Mouse (Mus musculus): Measurements from ENCODE around the gene Nxpe3. TPM values are rescaled to one million over a fixed set of nuclear protein-coding genes. Genes with fewer than 3 reads are reported as not detected.
A peak's percentile ranks its signal among the peaks of the same experiment; 100 is the strongest.

Nxpe3 gene
- 1 to 10 TPM in 1 of 2 experiments, under 1 TPM in 1; 0.78 to 2.0 TPM for total RNA-seq (2021)
- polyA plus RNA-seq (2012; rRNA removed): 0.37 and 0.40 TPM in 2 replicates
- long read RNA-seq: 0 reads

DNA sequence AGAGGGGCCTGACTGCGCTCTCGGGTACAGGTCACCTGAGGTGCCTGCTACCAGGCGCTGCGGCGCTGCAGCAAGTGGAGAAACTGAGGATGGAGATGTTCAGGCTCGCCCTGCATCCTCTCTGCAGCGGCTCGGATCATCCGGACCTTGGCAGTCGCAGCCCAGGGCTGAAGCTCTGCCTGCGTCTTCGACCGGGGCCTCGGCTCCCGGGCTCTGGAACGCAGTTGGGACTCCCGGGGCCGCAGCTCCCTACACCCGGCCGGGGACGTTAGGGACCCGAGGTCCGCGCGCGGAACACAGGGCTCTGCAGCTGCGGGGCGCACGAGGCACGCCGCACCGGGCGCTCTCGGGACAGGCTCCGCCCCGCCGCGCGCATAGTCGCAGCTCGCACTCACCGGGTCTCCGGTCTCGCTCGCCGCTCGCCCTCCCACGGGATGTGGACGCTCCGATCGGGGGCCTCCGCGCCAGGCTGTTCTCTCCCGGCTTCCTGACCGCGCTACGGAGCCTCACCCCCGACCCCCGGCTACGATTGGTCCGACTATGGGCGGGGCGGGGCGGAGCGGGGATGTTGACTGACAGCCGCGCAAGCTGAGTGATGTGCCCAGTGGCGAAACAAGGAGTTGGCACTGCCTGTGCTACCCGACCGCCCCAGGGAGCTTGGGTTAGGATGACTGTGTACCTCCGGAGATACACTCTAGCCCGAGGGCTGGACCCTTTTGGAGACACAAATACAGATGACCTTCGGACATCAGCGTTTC, at the start of gene Nxpe3:
Gene Nxpe3, minus strand, starts transcription at position 393 of the 758 bp plus-strand sequence.
- peak; percentile 92 for DNase-seq

DNA sequence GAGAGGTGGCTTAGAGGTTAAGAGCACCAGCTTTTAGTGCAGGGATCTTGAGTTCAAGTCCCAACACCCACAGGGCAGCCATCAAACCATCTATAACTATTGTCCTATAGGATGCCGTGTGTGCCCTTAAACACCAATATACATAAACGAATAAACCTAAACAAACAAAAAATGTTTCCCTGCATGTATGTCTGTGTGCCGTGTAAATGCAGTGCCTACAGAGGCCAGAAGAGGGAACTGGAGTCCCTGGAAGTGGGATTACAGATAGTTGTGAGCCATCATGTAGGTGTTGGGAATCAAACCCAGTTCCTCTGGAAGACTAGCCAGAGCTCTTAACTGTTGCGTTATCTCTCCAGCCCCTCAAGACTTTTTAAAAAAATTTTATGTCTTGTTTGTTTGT, 45.7 kb upstream of the Nxpe3 start:
- DNase-seq: no peak

DNA sequence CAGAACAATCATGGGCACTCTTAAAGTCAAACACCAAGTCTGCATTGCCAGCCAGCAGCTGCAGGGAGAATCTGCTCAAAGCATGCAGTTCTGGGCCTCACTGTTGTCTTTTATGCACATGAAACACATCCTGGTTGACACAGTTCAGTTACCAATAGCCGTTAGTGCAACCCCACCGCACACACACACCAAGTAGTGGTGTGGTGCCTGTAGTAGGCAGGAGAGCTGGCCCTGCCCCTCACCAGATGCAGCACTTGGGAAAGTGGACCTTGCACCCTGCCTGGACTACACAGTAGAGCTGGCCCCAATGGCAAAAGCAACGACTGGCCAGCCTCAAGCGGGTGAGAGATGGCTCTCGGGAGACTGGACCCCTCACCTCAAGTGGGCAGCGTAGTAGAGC, 44.6 kb upstream of the Nxpe3 start:
- no peak for DNase-seq

DNA sequence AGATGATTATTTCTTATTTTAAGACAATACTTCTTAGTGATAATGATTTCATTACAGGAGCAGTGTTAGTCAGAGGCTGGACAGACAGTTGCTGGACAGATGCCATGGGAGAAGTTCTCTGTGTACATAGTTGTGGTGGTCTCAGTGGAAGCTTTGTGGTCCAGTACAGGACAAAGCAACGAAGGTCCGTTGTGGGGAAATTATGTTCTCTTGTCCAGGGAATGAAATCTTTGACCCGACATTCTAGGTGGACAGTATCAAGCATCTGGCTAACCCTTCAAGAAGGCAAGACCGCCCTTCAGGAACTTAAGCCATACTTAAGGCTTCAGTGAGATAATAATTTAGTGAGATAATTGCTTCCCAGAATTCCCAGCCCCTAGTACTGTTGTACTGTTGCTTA, 43.7 kb upstream of the Nxpe3 start:
- DNase-seq: no peak

DNA sequence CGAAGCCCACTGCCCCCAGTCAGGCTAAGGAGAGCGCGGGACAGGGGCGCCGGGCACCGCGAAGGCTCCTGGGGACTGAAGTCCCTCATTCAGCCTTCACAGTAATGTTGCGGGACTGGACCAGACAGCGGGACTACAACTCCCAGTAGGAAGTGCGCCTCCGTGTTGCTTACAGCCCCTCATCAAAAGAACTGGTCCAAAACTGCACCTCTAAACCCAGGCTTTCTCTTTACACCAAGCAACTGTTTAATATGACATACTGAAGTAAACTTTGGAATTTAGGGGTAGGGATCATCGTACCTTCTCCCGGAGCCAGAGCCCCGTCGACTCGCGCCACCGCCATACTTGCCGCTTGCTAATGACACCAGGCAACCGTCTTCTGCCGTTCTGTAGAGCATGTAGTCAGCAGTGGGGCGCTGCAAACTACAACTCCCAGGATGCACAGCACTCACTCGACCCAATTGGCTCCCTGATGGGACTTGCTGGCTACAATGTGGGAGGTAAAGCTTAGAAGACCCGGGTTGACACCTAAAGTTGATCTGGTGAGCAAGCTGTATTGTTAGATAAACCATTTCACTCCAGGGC, 39.5 kb upstream of the Nxpe3 start, which contains the start of gene Cep97:
Gene Cep97, minus strand, starts transcription at position 403 of the 585 bp plus-strand sequence.
- DNase-seq: peak; percentile 95

DNA sequence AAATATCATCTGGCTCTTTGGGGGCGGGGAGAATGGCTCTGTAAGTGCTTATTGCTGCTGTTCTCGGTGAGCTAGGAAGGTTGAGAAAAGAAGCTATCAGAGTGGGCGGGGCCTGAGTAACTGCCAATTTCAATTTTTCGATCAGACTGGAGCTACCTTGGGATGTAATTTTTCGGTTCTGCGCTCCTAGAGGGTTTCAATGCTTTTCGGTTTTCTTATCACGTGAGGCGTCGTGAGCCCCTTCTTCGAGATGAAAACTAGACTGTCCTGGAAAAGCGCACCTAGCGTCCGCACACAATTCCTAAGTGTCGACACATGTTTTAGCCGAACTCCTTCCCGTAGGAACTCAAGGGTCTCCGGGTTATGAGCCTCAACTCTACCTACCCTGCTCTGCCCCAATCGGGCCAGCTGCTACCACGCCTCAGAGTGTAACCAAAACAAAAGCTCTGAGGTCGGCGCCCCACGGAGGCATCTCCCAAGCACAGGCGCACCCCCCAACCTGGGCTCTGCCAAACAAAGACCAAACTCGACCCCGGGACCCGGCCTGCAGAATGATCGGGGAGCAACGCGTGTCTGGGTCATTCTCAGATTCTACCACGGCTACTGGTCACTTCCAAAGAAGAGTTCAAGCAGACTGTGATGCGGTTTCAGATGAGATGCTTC, 38.7 kb upstream of the Nxpe3 start:
- DNase-seq: no peak

DNA sequence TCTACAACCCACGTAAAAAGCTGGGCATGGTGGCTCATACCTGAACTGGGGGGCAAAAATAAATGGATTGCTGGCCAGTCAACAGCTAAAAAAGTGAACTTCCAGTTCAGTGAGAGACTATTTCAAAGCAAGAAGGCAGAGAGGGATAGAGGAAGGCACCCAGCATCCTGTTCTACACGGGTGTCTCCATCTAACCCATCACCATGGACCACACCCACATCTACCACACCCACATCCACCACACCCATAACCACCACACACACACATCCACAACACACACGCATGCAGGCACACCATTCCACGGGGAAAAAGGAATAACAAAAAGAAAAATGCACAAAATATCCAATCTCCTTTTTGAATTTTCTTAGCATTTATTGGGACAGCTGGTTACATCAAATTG, 28.9 kb upstream of the Nxpe3 start:
- no peak for DNase-seq

DNA sequence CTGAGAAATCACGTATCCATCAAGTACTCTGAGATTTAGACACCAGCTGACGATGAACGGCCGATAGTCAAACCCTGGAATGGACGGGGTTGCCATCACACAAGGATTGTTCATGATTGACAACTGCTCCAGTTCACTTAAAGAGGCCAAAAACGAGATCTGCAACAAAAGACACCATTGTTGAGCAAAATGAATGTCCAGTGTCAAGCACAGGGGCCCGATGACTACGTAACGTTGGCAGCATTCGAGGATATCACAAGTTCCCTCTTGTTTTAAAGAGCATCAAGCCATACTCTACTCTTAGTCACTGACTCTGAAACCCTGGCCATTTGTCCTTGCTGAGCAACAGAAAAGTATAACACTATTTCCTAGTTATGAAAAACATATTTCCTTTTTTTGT, 27.0 kb upstream of the Nxpe3 start:
- DNase-seq: no peak

DNA sequence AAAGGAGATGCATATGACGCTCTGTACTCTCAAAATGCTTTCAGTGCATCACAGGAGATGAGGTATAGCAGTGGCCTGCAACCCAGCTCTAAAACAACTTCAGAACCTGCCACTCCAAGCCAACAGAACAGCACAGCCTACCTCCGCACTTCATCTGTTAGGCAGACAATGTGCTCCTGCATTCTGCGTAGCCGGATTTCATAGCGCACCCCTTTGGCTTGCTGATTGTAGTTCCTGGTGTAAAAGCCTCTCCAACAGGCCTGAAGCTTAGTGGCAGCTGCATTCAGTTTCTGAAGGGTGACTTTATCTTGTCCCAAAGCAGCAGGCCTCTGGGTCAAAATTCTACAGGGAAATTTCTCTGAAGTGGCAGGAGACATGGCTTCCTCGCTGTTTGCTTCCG, 19.6 kb upstream of the Nxpe3 start:
- no peak for DNase-seq

DNA sequence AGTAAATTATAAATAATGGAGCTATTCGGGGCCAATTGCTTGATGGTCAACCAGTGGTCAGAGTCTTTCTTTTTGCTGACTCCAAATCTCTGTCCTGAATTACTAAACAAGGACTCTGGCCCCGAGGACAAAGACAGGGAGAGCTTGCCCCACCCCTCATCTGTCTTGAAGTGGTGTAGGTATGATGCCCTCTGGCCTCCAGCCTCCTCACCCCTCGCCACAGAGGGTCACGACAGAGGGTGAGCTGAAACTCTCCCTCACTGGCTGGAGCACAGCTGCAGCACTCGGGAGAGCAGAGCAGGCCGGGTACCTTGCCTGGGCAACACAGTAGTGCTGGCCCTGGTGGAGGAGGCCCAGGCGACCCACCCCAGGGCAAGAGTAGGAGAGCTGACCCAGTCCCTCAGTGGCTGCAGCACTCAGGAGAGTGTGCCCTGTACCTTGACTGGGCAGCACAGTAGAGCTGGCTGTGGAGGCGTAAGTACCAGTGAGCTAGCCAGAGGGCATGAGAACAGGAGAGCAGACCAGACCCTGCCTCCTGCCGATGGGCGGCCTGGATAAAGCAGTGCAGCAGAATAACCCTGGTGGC, 15.2 kb upstream of the Nxpe3 start:
- DNase-seq: no peak

DNA sequence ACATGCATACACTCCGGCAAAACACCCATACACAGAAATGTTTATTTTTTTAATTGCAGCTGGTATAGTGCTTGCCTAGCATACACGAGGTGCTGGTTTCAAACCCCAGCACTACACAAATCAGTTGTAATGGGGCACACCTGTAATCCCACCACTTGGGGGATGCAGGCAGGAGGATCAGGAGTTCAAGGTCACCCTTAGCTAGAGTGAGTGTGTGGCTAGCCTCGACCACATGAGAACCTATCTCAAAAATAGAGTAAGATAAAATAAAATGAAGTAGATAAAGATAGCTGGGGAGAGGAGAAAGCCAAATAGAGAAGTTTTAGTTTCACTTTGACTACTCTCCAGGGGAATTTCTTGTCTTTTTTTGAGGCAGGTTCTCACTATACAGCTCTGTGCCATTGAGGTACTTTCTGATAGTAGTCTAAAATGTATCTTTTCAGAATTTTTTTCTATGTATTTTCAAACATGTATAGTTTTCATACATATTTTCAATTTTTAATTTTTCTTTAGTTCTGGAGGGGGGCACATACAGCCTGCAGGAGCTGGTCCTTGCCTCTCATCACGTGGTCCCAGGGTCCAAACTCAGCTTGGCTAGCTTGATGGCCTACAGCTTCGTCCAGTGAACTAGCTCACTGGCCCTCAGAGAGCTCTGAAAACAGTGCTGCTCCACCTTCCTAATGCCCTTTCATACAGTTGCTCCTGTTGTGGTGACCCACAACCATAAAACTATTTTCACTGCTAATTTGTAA, 12.0 kb upstream of the Nxpe3 start:
- no peak for DNase-seq

DNA sequence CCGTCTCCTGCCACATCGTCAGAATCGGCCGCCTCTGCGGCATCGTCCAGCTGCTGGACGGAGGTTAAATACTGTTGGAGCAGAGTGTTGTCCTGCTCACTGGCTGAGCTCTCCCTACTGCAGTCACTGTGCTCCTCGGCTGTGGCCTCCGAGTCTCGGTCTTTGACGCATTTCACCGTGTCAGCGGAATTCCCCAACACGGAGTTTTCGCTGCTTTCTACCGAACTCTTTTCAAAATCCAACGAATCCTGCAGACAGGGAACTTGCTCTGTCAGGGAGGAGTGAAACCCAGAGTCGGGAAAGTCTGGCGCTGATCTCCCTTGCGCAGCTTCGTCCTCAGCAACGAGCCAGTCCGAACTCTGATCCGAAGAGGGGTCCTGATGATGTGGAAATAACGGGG, 10.3 kb upstream of the Nxpe3 start:
- no peak for DNase-seq

DNA sequence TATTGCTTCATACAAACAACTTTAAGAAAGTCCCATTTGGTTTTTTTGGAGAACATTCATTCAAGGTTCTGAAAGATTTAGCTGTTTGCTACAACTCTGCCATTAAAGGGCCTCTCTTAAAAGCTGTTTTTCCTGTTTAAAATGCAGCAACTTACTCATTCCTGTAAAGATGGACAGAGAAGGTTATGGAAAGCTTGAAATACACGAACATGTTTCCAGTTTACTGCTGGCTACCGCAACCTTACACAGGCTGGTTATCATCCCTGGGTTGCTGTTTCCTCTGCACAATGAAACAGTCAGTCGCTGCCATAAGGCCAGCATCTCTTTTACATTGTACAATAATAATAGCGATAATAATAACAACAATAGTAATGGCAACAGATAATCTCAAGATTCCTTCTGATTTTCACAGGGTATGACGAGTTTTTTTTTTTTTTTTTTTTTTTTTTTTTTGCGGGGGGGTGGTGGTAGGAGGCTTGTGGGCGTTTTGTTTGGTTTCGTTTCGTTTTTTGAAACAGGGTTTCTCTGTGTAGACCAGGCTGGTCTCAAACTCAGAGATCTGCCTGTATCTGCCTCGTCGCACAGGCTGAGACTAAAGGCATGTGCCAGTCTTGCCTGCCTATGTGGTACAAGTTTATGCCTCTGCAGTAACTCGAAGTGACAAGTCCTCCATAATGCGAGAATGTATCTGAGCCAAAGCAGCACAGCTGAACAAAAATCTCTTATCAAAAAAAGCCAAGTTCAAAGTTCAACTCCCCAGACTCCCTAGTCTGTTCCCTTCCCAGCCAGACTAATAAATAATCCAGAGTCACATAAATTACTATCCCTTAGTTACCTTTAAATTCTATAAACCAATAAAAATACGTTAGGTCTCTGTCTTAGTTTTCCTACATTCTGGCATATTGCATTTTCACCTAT, 7.0 kb upstream of the Nxpe3 start:
- no peak for DNase-seq

DNA sequence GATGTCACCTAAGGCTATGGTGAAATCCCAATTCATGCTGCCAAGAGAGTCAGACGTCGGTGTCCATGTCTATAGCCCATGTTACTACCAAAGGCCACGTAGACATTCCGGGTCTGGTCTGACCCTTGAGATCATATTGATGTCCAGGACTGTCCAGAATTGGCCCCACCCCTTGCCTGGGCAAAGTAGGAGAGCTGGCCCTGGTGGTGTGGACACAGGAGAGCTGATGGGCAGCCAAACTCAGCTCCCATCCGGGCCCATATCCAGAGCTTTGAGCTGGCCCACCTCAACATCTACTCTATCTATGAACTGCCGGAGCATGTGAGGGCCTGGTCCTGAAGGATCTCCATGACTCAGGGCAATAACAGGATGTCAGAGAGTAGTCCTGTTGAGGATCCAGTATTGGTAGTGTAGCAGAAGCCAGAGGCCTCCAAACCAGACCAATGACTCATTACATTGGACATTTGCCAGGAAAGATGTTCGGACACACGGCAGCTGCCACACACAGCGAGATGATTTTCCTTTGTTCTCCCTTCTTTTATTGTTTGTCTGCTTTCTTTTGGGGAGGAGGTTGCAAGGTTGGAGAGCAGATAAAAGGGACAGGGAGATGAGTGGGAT, 3.4 kb upstream of the Nxpe3 start:
- DNase-seq: peak; percentile 57

DNA sequence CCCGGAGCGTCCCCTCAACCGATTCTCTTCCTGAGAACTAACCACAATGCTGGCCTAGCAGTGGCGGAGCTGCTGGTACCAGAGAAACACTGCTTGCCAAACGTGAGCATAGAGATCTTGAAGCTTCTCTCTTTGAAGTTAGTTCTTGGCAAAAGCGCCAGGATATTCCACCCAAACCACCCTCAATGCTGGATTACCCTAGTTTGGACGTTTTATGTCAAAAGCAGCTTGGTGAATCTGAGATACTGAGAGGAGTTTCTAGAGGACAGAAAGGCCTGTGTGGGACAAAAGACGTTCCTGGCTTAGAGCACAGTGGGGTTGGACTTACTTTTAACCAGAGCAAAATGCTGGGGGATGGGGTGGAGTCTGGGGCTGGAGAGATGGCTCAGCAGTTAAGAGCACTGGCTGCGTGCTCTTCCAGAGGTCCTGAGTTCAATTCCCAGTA, 588 bp upstream of the Nxpe3 start:
- no peak for DNase-seq

DNA sequence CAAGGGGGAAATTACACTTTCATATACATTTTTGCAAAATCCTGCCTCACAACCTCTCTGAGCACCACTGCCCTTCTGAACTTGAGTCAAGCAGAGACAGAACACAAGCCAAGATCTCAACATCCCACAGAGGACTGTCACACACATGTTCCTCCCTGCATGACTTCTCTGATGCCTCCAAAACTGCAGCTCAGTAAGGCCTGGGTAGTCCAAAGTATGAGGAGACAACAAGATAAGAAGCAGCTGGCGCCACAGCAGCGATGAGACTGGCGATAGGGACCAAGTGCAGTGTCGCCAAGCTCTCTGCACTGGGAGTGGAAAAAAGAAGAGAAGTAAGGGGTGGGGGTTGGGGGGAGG, 571 bp downstream of the Nxpe3 start:
- DNase-seq: no peak

DNA sequence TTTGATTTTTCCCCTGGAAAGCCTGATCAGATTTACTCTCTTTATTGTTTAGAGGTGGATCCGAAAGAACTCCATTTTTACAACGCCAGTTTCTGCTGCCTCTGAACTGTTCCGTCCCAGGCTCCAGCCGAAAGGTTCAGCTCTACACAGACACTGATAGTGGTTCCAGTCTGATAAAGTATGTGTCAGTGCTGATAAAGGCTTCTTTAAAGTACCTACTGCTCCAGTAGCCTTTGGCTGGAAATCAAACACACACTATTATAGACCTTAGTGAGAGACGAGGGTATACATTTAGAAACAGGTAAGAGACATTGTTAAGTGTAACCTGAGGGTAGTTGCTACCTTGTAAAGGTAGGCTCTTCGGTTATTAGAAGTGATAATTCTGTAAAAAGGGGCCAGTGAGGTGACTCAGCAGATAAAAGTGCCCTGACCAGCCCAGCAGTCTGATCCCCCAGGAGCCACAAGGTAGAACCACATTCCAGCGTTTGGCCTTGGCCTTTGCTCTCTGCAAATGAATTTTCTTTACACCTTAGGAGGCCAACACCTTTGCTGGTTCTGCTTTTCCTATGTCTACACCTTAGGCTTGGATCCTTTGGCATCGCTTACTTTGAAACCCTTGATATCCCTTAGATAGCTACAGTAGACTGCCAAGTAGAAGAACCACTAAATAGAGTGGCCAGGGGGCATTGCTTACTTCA, 1.5 kb downstream of the Nxpe3 start:
- no peak for DNase-seq

DNA sequence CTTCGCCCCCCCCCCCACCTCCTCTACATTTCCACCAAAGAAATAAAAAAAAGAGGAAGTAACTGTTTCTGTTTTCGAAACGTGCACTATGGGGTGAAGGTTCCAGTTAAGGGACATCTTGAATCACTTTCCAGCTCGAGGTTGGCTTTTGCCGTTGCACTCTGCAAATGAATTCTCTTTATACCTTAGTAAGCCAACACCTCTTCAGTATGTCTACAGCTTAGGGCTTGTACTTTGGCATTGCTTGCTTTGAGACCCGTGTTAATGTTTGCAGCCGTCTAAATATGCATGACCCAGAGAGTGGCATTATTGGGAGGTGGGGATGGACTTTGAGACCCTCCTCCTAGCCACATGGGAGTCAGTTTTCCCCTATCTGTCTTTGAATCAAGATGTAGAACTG, 2.6 kb downstream of the Nxpe3 start:
- DNase-seq: no peak

DNA sequence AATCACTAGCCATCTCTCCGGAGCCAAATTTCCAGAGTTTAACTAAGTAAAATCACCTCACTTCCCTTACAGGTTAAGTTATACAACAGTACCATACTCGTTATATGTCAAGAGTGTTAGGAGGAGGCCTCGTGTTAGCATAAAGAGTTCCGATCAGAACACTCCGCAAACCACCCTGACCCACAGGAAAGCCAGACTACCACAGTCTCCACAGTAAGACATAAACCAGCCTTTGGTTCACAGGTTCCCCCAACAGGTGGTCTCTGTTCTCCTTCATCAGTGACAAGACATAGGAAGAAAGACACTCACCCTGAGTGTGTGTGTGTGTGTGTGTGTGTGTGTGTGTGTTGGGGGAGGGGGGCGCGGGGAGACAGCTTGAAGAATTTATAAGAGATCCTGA, 3.7 kb downstream of the Nxpe3 start:
- DNase-seq: no peak

All from adrenal gland, adult 2 months (tissue).